Mouse (Mus musculus): Measurements from ENCODE around the gene Gabrb1. TPM values are rescaled to one million over a fixed set of nuclear protein-coding genes. Genes with fewer than 3 reads are reported as not detected.

Gene Gabrb1
- total RNA-seq, 2 experiments from 2014 or later = 83.8 to 93.1 TPM

GRCm38 (mm10) chr5:71828342-71828741, 170.4 kb downstream of the Gabrb1 start:
- no peak for DNase-seq (ENCODE audit: low spot score in 2 of 2)

GRCm38 (mm10) chr5:71828996-71829395, 171.1 kb downstream of the Gabrb1 start:
- DNase-seq (ENCODE audit: low spot score in 2 of 2) = peak; percentile 24 to 27

GRCm38 (mm10) chr5:71830342-71830741, 172.4 kb downstream of the Gabrb1 start:
- DNase-seq (ENCODE audit: low spot score in 2 of 2) = no peak

GRCm38 (mm10) chr5:71842241-71842640, 184.3 kb downstream of the Gabrb1 start:
- DNase-seq (ENCODE audit: low spot score in 2 of 2) = peak in 1 of 2 experiments; percentile 13

- peak; percentile 7 to 27 for DNase-seq (ENCODE audit: low spot score in 2 of 2)
Measured at GRCm38 (mm10) chr5:71898214-71898613, 240.3 kb downstream of the Gabrb1 start.

GRCm38 (mm10) chr5:71903399-71903798, 245.5 kb downstream of the Gabrb1 start:
- no peak for DNase-seq (ENCODE audit: low spot score in 2 of 2)

- DNase-seq (ENCODE audit: low spot score in 2 of 2) = no peak
Measured at GRCm38 (mm10) chr5:71914028-71914427, 256.1 kb downstream of the Gabrb1 start.

- no peak for DNase-seq (ENCODE audit: low spot score in 2 of 2)
Measured at GRCm38 (mm10) chr5:71915711-71916110, 257.8 kb downstream of the Gabrb1 start.

- peak; percentile 81 to 88 for DNase-seq (ENCODE audit: low spot score in 2 of 2)
Measured at GRCm38 (mm10) chr5:71917206-71917605, 259.3 kb downstream of the Gabrb1 start.

- DNase-seq (ENCODE audit: low spot score in 2 of 2) = no peak
Measured at GRCm38 (mm10) chr5:71923636-71924035, 265.7 kb downstream of the Gabrb1 start.

- DNase-seq (ENCODE audit: low spot score in 2 of 2) = peak in 1 of 2 experiments; percentile 34
Measured at GRCm38 (mm10) chr5:71926336-71926735, 268.4 kb downstream of the Gabrb1 start.

- DNase-seq (ENCODE audit: low spot score in 2 of 2) = no peak
Measured at GRCm38 (mm10) chr5:71930036-71930435, 272.1 kb downstream of the Gabrb1 start.

GRCm38 (mm10) chr5:71951398-71951797, 293.5 kb downstream of the Gabrb1 start:
- no peak for DNase-seq (ENCODE audit: low spot score in 2 of 2)

GRCm38 (mm10) chr5:71955070-71955685, 297.3 kb downstream of the Gabrb1 start:
- DNase-seq (ENCODE audit: low spot score in 2 of 2) = no peak

GRCm38 (mm10) chr5:71964876-71965432, 307.0 kb downstream of the Gabrb1 start:
- DNase-seq (ENCODE audit: low spot score in 2 of 2) = no peak

- DNase-seq (ENCODE audit: low spot score in 2 of 2) = no peak
Measured at GRCm38 (mm10) chr5:71965529-71965928, 307.6 kb downstream of the Gabrb1 start.

GRCm38 (mm10) chr5:71970140-71970800, 312.4 kb downstream of the Gabrb1 start:
- DNase-seq (ENCODE audit: low spot score in 2 of 2) = peak in 1 of 2 experiments; percentile 49

GRCm38 (mm10) chr5:71972831-71973230, 314.9 kb downstream of the Gabrb1 start:
- peak in 1 of 2 experiments; percentile 56 for DNase-seq (ENCODE audit: low spot score in 2 of 2)

GRCm38 (mm10) chr5:71976133-71976532, 318.2 kb downstream of the Gabrb1 start:
- DNase-seq (ENCODE audit: low spot score in 2 of 2) = no peak

GRCm38 (mm10) chr5:71976571-71977061, 318.7 kb downstream of the Gabrb1 start:
- peak; percentile 48 to 65 for DNase-seq (ENCODE audit: low spot score in 2 of 2)

GRCm38 (mm10) chr5:71986561-71986960, 328.6 kb downstream of the Gabrb1 start:
- no peak for DNase-seq (ENCODE audit: low spot score in 2 of 2)

GRCm38 (mm10) chr5:71986983-71987398, 329.1 kb downstream of the Gabrb1 start:
- DNase-seq (ENCODE audit: low spot score in 2 of 2) = peak; percentile 35 to 39

All from left cerebral cortex, adult 18-20 months (tissue).